In genomic region chr15:79347165-79347844, GRCm38 (mm10) we compare ENCODE assay signal across 8 mouse cellular contexts. TPM values are rescaled to one million over a fixed set of nuclear protein-coding genes. Genes with fewer than 3 reads are reported as not detected.
DNase-seq lines count a peak whose midpoint lies in the region; ATAC-seq and TF ChIP-seq lines count a peak whose summit lies in the region.

No protein-coding gene starts in this region.

- TF ChIP-seq CTCF in cerebellum, adult 2 months (IDR thresholded peaks at IDR 0.05; ENCODE audit: borderline replicate concordance, insufficient read depth, low read depth, low read length), result no peak

- no peaks in the 10 kb centered on the region for H3K36me3 ChIP-seq in lung, embryonic 16.5 days (ENCODE audit: control insufficient read depth, insufficient read depth, low read length)

- H3K4me1 ChIP-seq in cerebellum, adult 2 months (ENCODE audit: control insufficient read depth, insufficient read depth, low read length), result peaks cover 3% of the 10 kb centered on the region; the same call in 1 of the 2 replicates
- H3K4me1 ChIP-seq in lung, embryonic 16.5 days (replicated peaks; ENCODE audit: control insufficient read depth, insufficient read depth, low read length), result peaks cover 28% of the 10 kb centered on the region

- H3K4me2 ChIP-seq in lung, embryonic 16.5 days (ENCODE audit: low read depth, low read length), result peak overlapping the region; percentile 89

- H3K9ac ChIP-seq in lung, embryonic 16.5 days (ENCODE audit: low read length), result peak overlapping the region; percentile 92

- ATAC-seq in hematopoietic stem cell, adult 5-6 weeks (replicated peaks in 1 of 2; ENCODE audit: insufficient read depth in 1 of 2, low FRiP score in 2 of 2, low TSS enrichment in 1 of 2, low read depth in 1 of 2, poor library complexity in 2 of 2, severe bottlenecking in 2 of 2), result peak; percentile 59 to 72
- peak; percentile 85 for ATAC-seq in lung, embryonic 16.5 days (ENCODE audit: low read depth)

- WGBS in cerebellum, adult 2 months, result under 1% methylated on average over 61 of the region's 61 CpGs
- WGBS in lung, embryonic 16.5 days, result under 1% methylated on average over 55 of the region's 61 CpGs

- H3K27me3 ChIP-seq in cerebellum, adult 2 months (ENCODE audit: control insufficient read depth, insufficient read depth, low read length), result no peaks in the 10 kb centered on the region; the same call in 1 of the 2 replicates
- H3K27me3 ChIP-seq in lung, embryonic 16.5 days (ENCODE audit: control insufficient read depth, insufficient read depth, low read depth, low read length), result no peaks in the 10 kb centered on the region

- no peak for TF ChIP-seq POLR2A in cerebellum, adult 2 months (IDR thresholded peaks at IDR 0.05; ENCODE audit: borderline replicate concordance, insufficient read depth, low read length)

- H3K4me3 ChIP-seq in cerebellum, adult 2 months (replicated peaks; ENCODE audit: insufficient read depth, low read depth, low read length), result peak overlapping the region; percentile 79
- peak overlapping the region; percentile 84 for H3K4me3 ChIP-seq in lung, embryonic 16.5 days (ENCODE audit: low read length)

- no peak overlapping the region for H3K27ac ChIP-seq in cerebellum, adult 2 months (ENCODE audit: insufficient read depth, low read length)
- H3K27ac ChIP-seq in lung, embryonic 16.5 days (ENCODE audit: low read length), result peak overlapping the region; percentile 100

- H3K9me3 ChIP-seq in lung, embryonic 16.5 days (ENCODE audit: control insufficient read depth, low read length), result no peaks in the 10 kb centered on the region

- peak; percentile 66 for DNase-seq in MEL-GATA-1-ER (ENCODE audit: extremely low read depth, low read depth)
- peak; percentile 80 to 81 for DNase-seq in cerebellum, adult 2 months
- peak; percentile 89 for DNase-seq in forelimb bud, embryonic 11.5 days (ENCODE audit: low read depth, low spot score)
- DNase-seq in layer of hippocampus, adult 9-11 months, result peak; percentile 87
- DNase-seq in ovary, adult 18-20 months (ENCODE audit: low spot score), result peak; percentile 78
- DNase-seq in thymus, postnatal 10 days (ENCODE audit: low spot score in 2 of 2), result peak; percentile 91 to 96

RNA-seq across cellular contexts. Expression of gene Maff, which starts 0.9 kb away (rescaled TPM):
- 0.78 and 0.80 TPM in 2 replicates for polyA plus RNA-seq in cerebellum, adult 2 months (2012; rRNA removed)
- total RNA-seq in hematopoietic stem cell, adult 5-6 weeks (2017), result 12.3 and 31.4 TPM in 2 replicates
- 5.2 and 6.5 TPM in 2 replicates for polyA plus RNA-seq in lung, embryonic 16.5 days (2015; fragmentation: Nextera tagmentation; extraction: Ambion mirVana)

RNA-seq across cellular contexts. Expression of gene Pla2g6, which starts 19.1 kb away (rescaled TPM):
- polyA plus RNA-seq in cerebellum, adult 2 months (2012; rRNA removed), result 26.1 and 27.3 TPM in 2 replicates
- 7.4 and 10.2 TPM in 2 replicates for total RNA-seq in hematopoietic stem cell, adult 5-6 weeks (2017)
- polyA plus RNA-seq in lung, embryonic 16.5 days (2015; fragmentation: Nextera tagmentation; extraction: Ambion mirVana), result 20.1 and 22.4 TPM in 2 replicates

RNA-seq across cellular contexts. Expression of gene Tmem184b, which starts 56.1 kb away (rescaled TPM):
- polyA plus RNA-seq in cerebellum, adult 2 months (2012; rRNA removed), result 88.5 and 95.4 TPM in 2 replicates
- 3.5 and 6.5 TPM in 2 replicates for total RNA-seq in hematopoietic stem cell, adult 5-6 weeks (2017)
- 71.1 and 78.2 TPM in 2 replicates for polyA plus RNA-seq in lung, embryonic 16.5 days (2015; fragmentation: Nextera tagmentation; extraction: Ambion mirVana)
